Mouse (Mus musculus): ENCODE measurements around the gene Tubb2b. TPM values are rescaled to one million over a fixed set of nuclear protein-coding genes. Genes with fewer than 3 reads are reported as not detected.

Tubb2b gene
- polyA plus RNA-seq, 1 experiment from 2014 or later: 61.0 TPM

- no peak for TF ChIP-seq CTCF (IDR thresholded peaks at IDR 0.05)
- DNase-seq (ENCODE audit: low read depth, low spot score): no peak
- H3K27me3 ChIP-seq: no peaks in the 10 kb centered on the region
- POLR2A ChIA-PET: interaction anchor here (0.5 to 1.6 kb wide), 7 partner anchors 41 to 193 kb away, joined by 3 to 7 read pairs (median 3); no protein-coding TSS in a partner anchor
- CTCF ChIA-PET: interaction anchor here (1.1 kb wide), 1 partner anchor 13 kb away, joined by 5 read pairs; no protein-coding TSS in a partner anchor
- in situ Hi-C loops (cut with MboI; ENCODE audit: low pct_unique_long_range_greater_than_20kb): no loop called here
- ATAC-seq: no peak
These were observed 1.8 kb downstream of the Tubb2b start for GRCm38 (mm10) chr13:34128276-34129114.

- DNase-seq (ENCODE audit: low read depth, low spot score) (no peak), ATAC-seq (no peak)
- no peaks in the 10 kb centered on the region for H3K27me3 ChIP-seq
- ChIA-PET CTCF (interaction anchor here (1.0 to 1.2 kb wide), 4 partner anchors 12 to 81 kb away, joined by 3 read pairs; no protein-coding TSS in a partner anchor), POLR2A (no interaction called here)
- no peak for TF ChIP-seq CTCF (IDR thresholded peaks at IDR 0.05)
- in situ Hi-C loops (cut with MboI; ENCODE audit: low pct_unique_long_range_greater_than_20kb): no loop called here
These were observed 4.6 kb downstream of the Tubb2b start for GRCm38 (mm10) chr13:34125711-34126110.

GRCm38 (mm10) chr13:34120536-34120935 is 9.7 kb downstream of the Tubb2b start:
- DNase-seq (ENCODE audit: low read depth, low spot score): no peak
- in situ Hi-C loops (cut with MboI; ENCODE audit: low pct_unique_long_range_greater_than_20kb): no loop called here
- no peaks in the 10 kb centered on the region for H3K27me3 ChIP-seq
- no peak for ATAC-seq
- TF ChIP-seq CTCF (IDR thresholded peaks at IDR 0.05): no peak
- ChIA-PET CTCF (no interaction called here), POLR2A (no interaction called here)

- no peaks in the 10 kb centered on the region for H3K27me3 ChIP-seq
- CTCF ChIA-PET: no interaction called here
- TF ChIP-seq CTCF (IDR thresholded peaks at IDR 0.05): no peak
- in situ Hi-C loops (cut with MboI; ENCODE audit: low pct_unique_long_range_greater_than_20kb): no loop called here
- POLR2A ChIA-PET: no interaction called here
- ATAC-seq (no peak), DNase-seq (ENCODE audit: low read depth, low spot score) (no peak)
These were observed 10.9 kb downstream of the Tubb2b start for GRCm38 (mm10) chr13:34119406-34119805.

- no peak for TF ChIP-seq CTCF (IDR thresholded peaks at IDR 0.05)
- ATAC-seq (no peak), DNase-seq (ENCODE audit: low read depth, low spot score) (no peak)
- CTCF ChIA-PET: no interaction called here
- in situ Hi-C loops (cut with MboI; ENCODE audit: low pct_unique_long_range_greater_than_20kb): no loop called here
- POLR2A ChIA-PET: no interaction called here
- no peaks in the 10 kb centered on the region for H3K27me3 ChIP-seq
These were observed 11.4 kb downstream of the Tubb2b start for GRCm38 (mm10) chr13:34118816-34119215.

GRCm38 (mm10) chr13:34116508-34116907 is 13.8 kb downstream of the Tubb2b start:
- DNase-seq (ENCODE audit: low read depth, low spot score): no peak
- ChIA-PET CTCF (interaction anchor here (2.1 kb wide), 1 partner anchor 12 kb away, joined by 5 read pairs; no protein-coding TSS in a partner anchor), POLR2A (no interaction called here)
- TF ChIP-seq CTCF (IDR thresholded peaks at IDR 0.05): no peak
- no peak for ATAC-seq
- in situ Hi-C loops (cut with MboI; ENCODE audit: low pct_unique_long_range_greater_than_20kb): no loop called here
- no peaks in the 10 kb centered on the region for H3K27me3 ChIP-seq

GRCm38 (mm10) chr13:34114654-34115053 is 15.6 kb downstream of the Tubb2b start:
- in situ Hi-C loops (cut with MboI; ENCODE audit: low pct_unique_long_range_greater_than_20kb): no loop called here
- CTCF ChIA-PET: interaction anchor here (2.1 kb wide), 1 partner anchor 14 kb away, joined by 5 read pairs; no protein-coding TSS in a partner anchor

GRCm38 (mm10) chr13:34113086-34113485 is 17.2 kb downstream of the Tubb2b start:
- no peaks in the 10 kb centered on the region for H3K27me3 ChIP-seq
- no peak for ATAC-seq
- TF ChIP-seq CTCF (IDR thresholded peaks at IDR 0.05): no peak
- in situ Hi-C loops (cut with MboI; ENCODE audit: low pct_unique_long_range_greater_than_20kb): no loop called here
- CTCF ChIA-PET: interaction anchor here (0.8 to 1.8 kb wide), 3 partner anchors 10 to 41 kb away, joined by 3 to 6 read pairs (median 3); no protein-coding TSS in a partner anchor
- peak; percentile 43 for DNase-seq (ENCODE audit: low read depth, low spot score)
- POLR2A ChIA-PET: no interaction called here

More at GRCm38 (mm10) chr13:34114654-34115053, 15.6 kb downstream of the Tubb2b start:
- TF ChIP-seq CTCF (IDR thresholded peaks at IDR 0.05): no peak
- H3K27me3 ChIP-seq: no peaks in the 10 kb centered on the region
- no peak for ATAC-seq
- DNase-seq (ENCODE audit: low read depth, low spot score): no peak
- POLR2A ChIA-PET: no interaction called here

- in situ Hi-C loops (cut with MboI; ENCODE audit: low pct_unique_long_range_greater_than_20kb): no loop called here
- peak; percentile 93 for DNase-seq (ENCODE audit: low read depth, low spot score)
- no peak for TF ChIP-seq CTCF (IDR thresholded peaks at IDR 0.05)
- ChIA-PET POLR2A (no interaction called here), CTCF (interaction anchor here (1.8 kb wide), 1 partner anchor 41 kb away, joined by 6 read pairs; no protein-coding TSS in a partner anchor)
- no peaks in the 10 kb centered on the region for H3K27me3 ChIP-seq
- ATAC-seq: peak; percentile 81
These were observed 17.7 kb downstream of the Tubb2b start for GRCm38 (mm10) chr13:34112369-34113081.

GRCm38 (mm10) chr13:34111878-34112277 is 18.4 kb downstream of the Tubb2b start:
- POLR2A ChIA-PET: interaction anchor here (1.2 kb wide), 1 partner anchor 13 kb away, joined by 6 read pairs; no protein-coding TSS in a partner anchor
- peak; percentile 8 for ATAC-seq
- TF ChIP-seq CTCF (IDR thresholded peaks at IDR 0.05): no peak
- H3K27me3 ChIP-seq: no peaks in the 10 kb centered on the region
- CTCF ChIA-PET: interaction anchor here (1.7 to 1.8 kb wide), 2 partner anchors 16 to 42 kb away, joined by 5 to 6 read pairs; no protein-coding TSS in a partner anchor
- DNase-seq (ENCODE audit: low read depth, low spot score): no peak
- in situ Hi-C loops (cut with MboI; ENCODE audit: low pct_unique_long_range_greater_than_20kb): no loop called here

All from Patski (cell line).